Mouse (Mus musculus): ENCODE results near the gene Gm5294. TPM values are rescaled to one million over a fixed set of nuclear protein-coding genes. Genes with fewer than 3 reads are reported as not detected.

The Gm5294 gene
- polyA plus RNA-seq, 1 experiment from 2014 or later, result not detected

DNA sequence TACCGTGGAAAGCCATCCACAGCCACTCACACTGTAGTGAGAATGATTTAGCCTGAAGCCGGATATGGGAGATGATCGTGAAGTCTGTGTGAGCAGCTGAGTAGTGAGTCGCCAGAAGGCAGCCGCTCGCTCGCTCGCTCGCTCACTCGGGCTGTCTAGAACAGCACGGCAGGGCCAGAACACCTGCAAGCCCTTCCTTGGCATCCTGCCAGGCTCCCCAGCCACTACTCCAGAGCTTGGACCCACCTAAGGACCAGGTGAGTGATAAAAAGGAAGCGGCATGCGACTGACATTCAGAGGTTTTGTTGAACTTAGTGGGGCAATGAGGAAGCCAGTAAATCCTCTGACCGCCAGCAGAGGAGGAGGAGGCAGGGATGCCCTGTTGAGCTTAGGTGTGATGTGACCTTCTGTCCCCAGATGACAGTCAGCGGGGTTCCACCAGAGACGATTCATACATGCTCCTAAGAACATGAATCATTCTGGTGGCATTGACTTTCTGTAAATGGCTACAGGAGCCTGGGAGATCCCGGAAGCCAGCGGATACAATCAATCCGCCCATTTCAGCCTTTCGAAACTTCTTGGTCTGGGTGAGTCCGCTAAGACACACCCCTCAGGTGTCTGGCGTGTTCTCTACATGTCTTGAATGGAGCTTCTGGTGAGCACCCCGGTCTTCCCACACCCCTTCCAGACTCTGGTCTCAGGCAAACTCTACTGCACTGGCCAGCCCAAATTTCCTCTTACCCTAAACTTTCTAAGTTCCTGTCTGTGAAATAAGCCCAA, 30.0 kb downstream of the Gm5294 start:
- WGBS, result 88% methylated on average over 23 of the region's 23 CpGs
- Histone ChIP-seq H3K4me1 (0 out of 2 replicates have a peak, but pooled peaks cover 5% of the 10 kb centered on the region), H3K27ac (replicated peaks) (no peak overlapping the region), H3K4me3 (no peak overlapping the region), H3K4me2 (replicated peaks) (no peak overlapping the region), H3K9me3 (no peaks in the 10 kb centered on the region), H3K36me3 (no peaks in the 10 kb centered on the region), H3K27me3 (0 out of 2 replicates have a peak, but pooled peaks cover 9% of the 10 kb centered on the region), H3K9ac (replicated peaks) (no peak overlapping the region)
- no peak for ATAC-seq (ENCODE audit: low FRiP score, low read depth)

DNA sequence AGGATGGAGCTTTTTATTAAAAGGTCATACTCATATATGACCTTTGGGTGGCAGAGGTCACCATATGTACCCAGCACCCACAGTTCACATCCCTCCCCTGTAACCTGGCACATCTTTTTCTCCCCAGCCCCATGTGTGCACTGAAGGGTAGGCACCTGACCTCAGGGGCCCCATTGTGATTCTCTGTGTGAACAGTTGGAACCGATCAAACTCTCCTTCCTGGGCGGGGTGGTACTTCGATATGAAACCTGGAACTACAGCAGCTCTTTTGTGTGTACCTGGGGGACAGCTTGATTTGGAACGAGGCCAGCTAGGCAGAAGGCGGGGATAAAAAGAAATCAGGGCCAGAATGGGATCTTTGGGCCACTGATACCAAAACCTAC, 30.6 kb downstream of the Gm5294 start:
- 84% methylated on average over 5 of the region's 5 CpGs for WGBS
- Histone ChIP-seq H3K9ac (replicated peaks) (no peak overlapping the region), H3K36me3 (no peaks in the 10 kb centered on the region)

DNA sequence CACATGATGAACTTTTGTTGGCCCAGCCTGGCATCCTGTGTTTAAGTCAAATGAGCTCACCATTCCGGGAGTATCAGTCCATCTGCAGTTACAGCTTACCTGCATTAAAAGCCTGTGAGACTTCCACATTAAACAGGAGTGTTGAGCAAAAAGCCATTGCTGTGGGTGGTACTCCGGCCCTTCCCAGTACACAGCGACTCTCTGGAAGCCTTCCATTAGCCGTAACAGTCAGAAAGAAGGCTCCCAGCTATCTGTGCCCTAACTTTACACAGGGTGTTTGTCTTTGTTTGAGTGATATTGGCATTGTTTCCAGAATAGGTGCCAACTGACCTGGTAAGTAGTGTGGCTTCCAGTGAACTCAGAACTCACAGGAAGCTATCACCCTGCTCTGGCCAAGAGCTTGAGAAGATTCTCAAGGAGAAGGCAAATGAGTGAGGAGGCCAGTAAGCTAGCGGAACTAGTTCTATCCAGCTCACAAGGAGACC, 31.5 kb downstream of the Gm5294 start:
- no peak for ATAC-seq (ENCODE audit: low FRiP score, low read depth)
- Histone ChIP-seq H3K27me3 (0 out of 2 replicates have a peak, but pooled peaks cover 9% of the 10 kb centered on the region), H3K9ac (replicated peaks) (no peak overlapping the region), H3K9me3 (no peaks in the 10 kb centered on the region), H3K4me2 (replicated peaks) (no peak overlapping the region), H3K4me3 (no peak overlapping the region), H3K4me1 (0 out of 2 replicates have a peak, but pooled peaks cover 5% of the 10 kb centered on the region), H3K36me3 (no peaks in the 10 kb centered on the region), H3K27ac (replicated peaks) (no peak overlapping the region)
- 90% methylated on average over 5 of the region's 5 CpGs for WGBS

More for the DNA sequence above, 30.6 kb downstream of the Gm5294 start:
- Histone ChIP-seq H3K4me3 (no peak overlapping the region), H3K27me3 (0 out of 2 replicates have a peak, but pooled peaks cover 9% of the 10 kb centered on the region), H3K4me1 (0 out of 2 replicates have a peak, but pooled peaks cover 5% of the 10 kb centered on the region), H3K27ac (replicated peaks) (no peak overlapping the region), H3K4me2 (replicated peaks) (no peak overlapping the region), H3K9me3 (no peaks in the 10 kb centered on the region)
- no peak for ATAC-seq (ENCODE audit: low FRiP score, low read depth)

GRCm38 (mm10) chr5:138852151-138852550, 32.3 kb downstream of the Gm5294 start:
- H3K27ac ChIP-seq (replicated peaks), result no peak overlapping the region
- 66% methylated on average over 4 of the region's 4 CpGs for WGBS
- 0 out of 2 replicates have a peak, but pooled peaks cover 9% of the 10 kb centered on the region for H3K27me3 ChIP-seq
- no peaks in the 10 kb centered on the region for H3K9me3 ChIP-seq
- no peak overlapping the region for H3K4me2 ChIP-seq (replicated peaks)
- no peak overlapping the region for H3K9ac ChIP-seq (replicated peaks)
- ATAC-seq (ENCODE audit: low FRiP score, low read depth), result no peak
- H3K4me3 ChIP-seq, result no peak overlapping the region
- H3K36me3 ChIP-seq, result no peaks in the 10 kb centered on the region
- H3K4me1 ChIP-seq, result 0 out of 2 replicates have a peak, but pooled peaks cover 5% of the 10 kb centered on the region

GRCm38 (mm10) chr5:138853349-138853748, 33.5 kb downstream of the Gm5294 start:
- 75% methylated on average over 2 of the region's 2 CpGs for WGBS
- ATAC-seq (ENCODE audit: low FRiP score, low read depth), result no peak
- no peaks in the 10 kb centered on the region for H3K9me3 ChIP-seq

GRCm38 (mm10) chr5:138857010-138857617, 37.2 kb downstream of the Gm5294 start:
- WGBS, result 32% methylated on average over 9 of the region's 9 CpGs
- Histone ChIP-seq H3K9ac (replicated peaks) (no peak overlapping the region), H3K9me3 (no peaks in the 10 kb centered on the region), H3K4me2 (replicated peaks) (no peak overlapping the region), H3K36me3 (no peaks in the 10 kb centered on the region), H3K27ac (replicated peaks) (no peak overlapping the region), H3K4me3 (no peak overlapping the region), H3K27me3 (no peaks in the 10 kb centered on the region), H3K4me1 (no peaks in the 10 kb centered on the region)
- ATAC-seq (ENCODE audit: low FRiP score, low read depth), result peak; percentile 27; the same call in 1 of the 2 replicates

More at GRCm38 (mm10) chr5:138853349-138853748, 33.5 kb downstream of the Gm5294 start:
- H3K27me3 ChIP-seq, result 0 out of 2 replicates have a peak, but pooled peaks cover 7% of the 10 kb centered on the region
- H3K9ac ChIP-seq (replicated peaks), result no peak overlapping the region
- H3K36me3 ChIP-seq, result no peaks in the 10 kb centered on the region
- no peak overlapping the region for H3K4me3 ChIP-seq
- no peak overlapping the region for H3K27ac ChIP-seq (replicated peaks)
- no peaks in the 10 kb centered on the region for H3K4me1 ChIP-seq
- H3K4me2 ChIP-seq (replicated peaks), result no peak overlapping the region

DNA sequence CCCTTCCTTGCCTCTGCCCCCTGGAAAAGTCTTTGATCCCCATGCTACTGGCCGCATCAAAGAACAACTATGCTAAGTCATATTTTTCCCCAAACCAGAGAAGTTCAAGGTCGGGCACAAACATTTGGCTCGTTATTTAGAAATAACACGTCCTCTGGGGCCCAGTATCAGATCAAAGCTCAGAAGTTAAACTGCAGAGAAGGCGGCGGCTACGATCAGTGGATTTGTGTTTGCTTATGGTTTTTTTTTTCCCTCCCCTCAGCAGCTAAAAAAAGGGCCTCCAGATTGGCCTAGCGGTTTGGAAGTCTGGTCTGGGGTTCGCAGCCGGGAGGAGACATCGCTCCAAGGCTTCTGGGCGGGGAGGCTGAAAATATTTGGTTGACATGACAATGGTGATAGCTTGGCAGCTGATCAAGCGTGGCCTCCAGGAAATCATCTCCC, 38.0 kb downstream of the Gm5294 start:
- Histone ChIP-seq H3K4me3 (no peak overlapping the region), H3K4me2 (replicated peaks) (no peak overlapping the region), H3K4me1 (no peaks in the 10 kb centered on the region), H3K9me3 (no peaks in the 10 kb centered on the region), H3K9ac (replicated peaks) (no peak overlapping the region), H3K27me3 (no peaks in the 10 kb centered on the region), H3K27ac (replicated peaks) (no peak overlapping the region), H3K36me3 (no peaks in the 10 kb centered on the region)
- ATAC-seq (ENCODE audit: low FRiP score, low read depth), result no peak
- WGBS, result 73% methylated on average over 13 of the region's 13 CpGs

GRCm38 (mm10) chr5:138863681-138864146, 43.8 kb downstream of the Gm5294 start:
- WGBS, result 85% methylated on average over 7 of the region's 7 CpGs
- no peaks in the 10 kb centered on the region for H3K4me1 ChIP-seq
- H3K36me3 ChIP-seq, result no peaks in the 10 kb centered on the region
- H3K9ac ChIP-seq (replicated peaks), result no peak overlapping the region
- no peak overlapping the region for H3K4me3 ChIP-seq
- ATAC-seq (ENCODE audit: low FRiP score, low read depth), result no peak
- H3K27ac ChIP-seq (replicated peaks), result no peak overlapping the region
- no peak overlapping the region for H3K4me2 ChIP-seq (replicated peaks)
- no peaks in the 10 kb centered on the region for H3K27me3 ChIP-seq
- no peaks in the 10 kb centered on the region for H3K9me3 ChIP-seq

- Histone ChIP-seq H3K27me3 (no peaks in the 10 kb centered on the region), H3K4me2 (replicated peaks) (no peak overlapping the region), H3K9ac (replicated peaks) (no peak overlapping the region), H3K4me3 (no peak overlapping the region), H3K4me1 (no peaks in the 10 kb centered on the region), H3K9me3 (no peaks in the 10 kb centered on the region), H3K27ac (replicated peaks) (no peak overlapping the region), H3K36me3 (no peaks in the 10 kb centered on the region)
- no peak for ATAC-seq (ENCODE audit: low FRiP score, low read depth)
Measured at GRCm38 (mm10) chr5:138864166-138864565, 44.3 kb downstream of the Gm5294 start.

- no peaks in the 10 kb centered on the region for H3K27me3 ChIP-seq
- H3K4me1 ChIP-seq, result no peaks in the 10 kb centered on the region
- no peak overlapping the region for H3K4me2 ChIP-seq (replicated peaks)
- H3K36me3 ChIP-seq, result no peaks in the 10 kb centered on the region
- WGBS, result 54% methylated on average over 7 of the region's 7 CpGs
- ATAC-seq (ENCODE audit: low FRiP score, low read depth), result no peak
- H3K9ac ChIP-seq (replicated peaks), result no peak overlapping the region
- no peak overlapping the region for H3K27ac ChIP-seq (replicated peaks)
- no peaks in the 10 kb centered on the region for H3K9me3 ChIP-seq
- H3K4me3 ChIP-seq, result no peak overlapping the region
Measured at GRCm38 (mm10) chr5:138864880-138865279, 45.0 kb downstream of the Gm5294 start.

- Histone ChIP-seq H3K9me3 (no peaks in the 10 kb centered on the region), H3K4me2 (replicated peaks) (no peak overlapping the region)
- 82% methylated on average over 4 of the region's 4 CpGs for WGBS
Measured at GRCm38 (mm10) chr5:138865637-138866036, 45.8 kb downstream of the Gm5294 start.

More at GRCm38 (mm10) chr5:138865637-138866036, 45.8 kb downstream of the Gm5294 start:
- Histone ChIP-seq H3K4me3 (no peak overlapping the region), H3K9ac (replicated peaks) (no peak overlapping the region), H3K4me1 (no peaks in the 10 kb centered on the region), H3K36me3 (no peaks in the 10 kb centered on the region), H3K27ac (replicated peaks) (no peak overlapping the region), H3K27me3 (no peaks in the 10 kb centered on the region)
- ATAC-seq (ENCODE audit: low FRiP score, low read depth), result no peak

Data from midbrain, embryonic 12.5 days (tissue).